Mouse (Mus musculus): ENCODE data around the gene Zc3hc1.

- no peak for TF ChIP-seq CTCF (IDR thresholded peaks at IDR 0.05; ENCODE audit: low read depth)
- TF ChIP-seq EP300 (IDR thresholded peaks at IDR 0.05; ENCODE audit: low read depth): no peak
Measured at GRCm38 (mm10) chr6:30319216-30319615, 71.6 kb downstream of the Zc3hc1 start.

Measured in heart, postnatal 0 days (tissue).